11 mouse cellular contexts compared by ENCODE assay signal in genomic region chr1:106653441-106653860, GRCm38 (mm10).
DNase-seq lines count a peak whose midpoint lies in the region; TF ChIP-seq lines count a peak whose summit lies in the region.
"Had no signal": no experiment of that assay in that cellular context is flagged by ENCODE, and none has a peak within 500 bp of the region (broad histone marks: within the 10 kb centered on the region; RNA-seq: fewer than 3 reads in every experiment).

No protein-coding gene starts in this region.

- intact Hi-C loops in gastrocnemius, adult 2 months (cut with DNase I), result no loop called here
- intact Hi-C loops in left cerebral cortex, postnatal 4 days (cut with DNase I), result no loop called here

- DNase-seq in gastrocnemius, adult 2 months, result peak; percentile 20
- DNase-seq in gastrocnemius, postnatal 4 days (ENCODE audit: low spot score in 2 of 2), result no peak
- peak; percentile 20 for DNase-seq in right cerebral cortex, adult 18-20 months
- no peak for DNase-seq in right cerebral cortex, postnatal 10 days (ENCODE audit: low spot score in 2 of 2)
- peak; percentile 25 to 36 for DNase-seq in layer of hippocampus, adult 2 months (ENCODE audit: low spot score in 2 of 2)
- DNase-seq in urinary bladder, postnatal 25 days (ENCODE audit: low spot score), result no peak
- DNase-seq in embryo, embryonic 10.5 days (ENCODE audit: low spot score), result no peak
- DNase-seq in left cerebral cortex, postnatal 4 days, result no peak
- DNase-seq: cerebellum, postnatal 14 days had no signal

- TF ChIP-seq CTCF in gastrocnemius, adult 2 months (IDR thresholded peaks at IDR 0.05), result no peak
- TF ChIP-seq CTCF in layer of hippocampus, adult 2 months (conservative IDR thresholded peaks at IDR 0.05), result no peak

- peak overlapping the region; percentile 51 for H3K27ac ChIP-seq in gastrocnemius, adult 2 months
- H3K27ac ChIP-seq in layer of hippocampus, adult 2 months, result peak overlapping the region; percentile 56
- H3K27ac ChIP-seq: limb, embryonic 13.5 days; midbrain, embryonic 12.5 days had no signal

- no peak overlapping the region for H3K4me3 ChIP-seq in gastrocnemius, adult 2 months
- no peak overlapping the region for H3K4me3 ChIP-seq in layer of hippocampus, adult 2 months
- H3K4me3 ChIP-seq: limb, embryonic 13.5 days; midbrain, embryonic 12.5 days had no signal

Comparison
In these comparisons a context has a peak if more than half of its experiments do, and no peak if none do; other contexts are left out.
1. DNase-seq: peak in gastrocnemius, adult 2 months (single experiment), right cerebral cortex, adult 18-20 months (single experiment) and layer of hippocampus, adult 2 months (2 of 2); none in gastrocnemius, postnatal 4 days (0 of 2), right cerebral cortex, postnatal 10 days (0 of 2), urinary bladder, postnatal 25 days (single experiment), embryo, embryonic 10.5 days (single experiment) and left cerebral cortex, postnatal 4 days (single experiment).